8 mouse cellular contexts compared by ENCODE assay signal in genomic region chr9:89621750-89622149, GRCm38 (mm10). TPM values are rescaled to one million over a fixed set of nuclear protein-coding genes. Genes with fewer than 3 reads are reported as not detected.
DNase-seq lines count a peak whose midpoint lies in the region; ATAC-seq lines count a peak whose summit lies in the region.

No protein-coding gene starts in this region.

- H3K4me1 ChIP-seq in heart, embryonic 10.5 days: peaks cover 18% of the 10 kb centered on the region
- peaks cover 13% of the 10 kb centered on the region; the same call in 1 of the 2 replicates for H3K4me1 ChIP-seq in forebrain, embryonic 14.5 days (ENCODE audit: control insufficient read depth, insufficient read depth, low read length)
- H3K4me1 ChIP-seq in midbrain, embryonic 10.5 days: peaks cover 20% of the 10 kb centered on the region

- DNase-seq in heart, embryonic 10.5 days (ENCODE audit: low spot score): no peak
- DNase-seq in heart, postnatal 4 days: no peak
- peak; percentile 56 for DNase-seq in cerebellum, adult 11 months
- DNase-seq in forebrain, embryonic 14.5 days (ENCODE audit: low spot score): peak; percentile 4
- peak; percentile 13 for DNase-seq in midbrain, embryonic 10.5 days (ENCODE audit: low spot score)
- no peak for DNase-seq in frontal cortex, postnatal 10 days (ENCODE audit: low spot score in 2 of 2)
- DNase-seq in ovary, postnatal 14 days (ENCODE audit: low spot score): no peak
- DNase-seq in lung, postnatal 14 days: no peak

- no peak overlapping the region for H3K9ac ChIP-seq in forebrain, embryonic 14.5 days (ENCODE audit: low read length)

- 4% methylated on average over 11 of the region's 11 CpGs for WGBS in heart, embryonic 10.5 days
- WGBS in forebrain, embryonic 14.5 days: 10% methylated on average over 11 of the region's 11 CpGs
- WGBS in midbrain, embryonic 10.5 days: 3% methylated on average over 11 of the region's 11 CpGs

- H3K4me2 ChIP-seq in forebrain, embryonic 14.5 days (ENCODE audit: low read length): peak overlapping the region; percentile 98

- peak overlapping the region; percentile 64 for H3K4me3 ChIP-seq in heart, embryonic 10.5 days
- H3K4me3 ChIP-seq in forebrain, embryonic 14.5 days (ENCODE audit: low read depth, low read length): peak overlapping the region; percentile 49
- H3K4me3 ChIP-seq in midbrain, embryonic 10.5 days: peak overlapping the region; percentile 66

- no peaks in the 10 kb centered on the region for H3K36me3 ChIP-seq in heart, embryonic 10.5 days
- H3K36me3 ChIP-seq in forebrain, embryonic 14.5 days (ENCODE audit: control insufficient read depth, insufficient read depth, low read length): no peaks in the 10 kb centered on the region
- no peaks in the 10 kb centered on the region for H3K36me3 ChIP-seq in midbrain, embryonic 10.5 days

- H3K27ac ChIP-seq in heart, embryonic 10.5 days: no peak overlapping the region
- H3K27ac ChIP-seq in forebrain, embryonic 14.5 days (ENCODE audit: low read depth, low read length): no peak overlapping the region
- no peak overlapping the region for H3K27ac ChIP-seq in midbrain, embryonic 10.5 days (replicated peaks)

- no peaks in the 10 kb centered on the region for H3K9me3 ChIP-seq in heart, embryonic 10.5 days
- H3K9me3 ChIP-seq in forebrain, embryonic 14.5 days (replicated peaks; ENCODE audit: control insufficient read depth, low read length): no peaks in the 10 kb centered on the region
- H3K9me3 ChIP-seq in midbrain, embryonic 10.5 days (replicated peaks): no peaks in the 10 kb centered on the region

- H3K27me3 ChIP-seq in heart, embryonic 10.5 days (ENCODE audit: insufficient read depth, poor library complexity, severe bottlenecking): peaks cover 65% of the 10 kb centered on the region
- peaks cover 27% of the 10 kb centered on the region for H3K27me3 ChIP-seq in forebrain, embryonic 14.5 days (replicated peaks; ENCODE audit: control insufficient read depth, insufficient read depth, low read length)
- H3K27me3 ChIP-seq in midbrain, embryonic 10.5 days (ENCODE audit: low read depth, poor library complexity, severe bottlenecking): peaks cover 59% of the 10 kb centered on the region

- ATAC-seq in forebrain, embryonic 14.5 days: no peak

RNA-seq across cellular contexts. Expression of gene Minar1, which starts 1.2 kb away (rescaled TPM):
- 0.12 and 0.36 TPM in 2 replicates for polyA plus RNA-seq in heart, embryonic 10.5 days (2016; fragmentation: Nextera tagmentation; extraction: Ambion mirVana)
- total RNA-seq in heart, postnatal 4 days (2021): under 1 TPM; 0.20 to 0.26 TPM
- 0.39 and 0.56 TPM in 2 replicates for polyA plus RNA-seq in forebrain, embryonic 14.5 days (2014; fragmentation: Nextera tagmentation; extraction: Ambion mirVana)
- 0.06 TPM in 1 of 2 replicates, not detected in the other for polyA plus RNA-seq in midbrain, embryonic 10.5 days (2016; fragmentation: Nextera tagmentation; extraction: Ambion mirVana)

Comparison
In these comparisons a context has a peak if more than half of its experiments do, and no peak if none do; other contexts are left out.
1. DNase-seq: peak in cerebellum, adult 11 months (single experiment), forebrain, embryonic 14.5 days (single experiment) and midbrain, embryonic 10.5 days (single experiment); none in heart, embryonic 10.5 days (single experiment), heart, postnatal 4 days (single experiment), frontal cortex, postnatal 10 days (0 of 2), ovary, postnatal 14 days (single experiment) and lung, postnatal 14 days (single experiment).
2. Peak in every context shown above with its lines, with median percentiles within 50 percentile points of each other: H3K4me3 ChIP-seq.